Mouse (Mus musculus) neural tube, embryonic 11.5 days (tissue): ENCODE results near the gene Ccdc146. TPM values are rescaled to one million over a fixed set of nuclear protein-coding genes. Genes with fewer than 3 reads are reported as not detected.

ENCODE experiments used
- ATAC-seq: fragments of 200-750 bp; cut with Nextera tagmentation; 2 replicates; pipeline ENCODE4 v1.8.0; 2017; ENCODE audit warnings: moderate number of reproducible peaks, mild to moderate bottlenecking, moderate TSS enrichment, moderate library complexity; ENCODE audit not compliant: insufficient read depth, low FRiP score, low TSS enrichment
- DNase-seq: peaks from one replicate; pipeline ENCODE4 v3.0.0-alpha.2; 2015; ENCODE audit warnings: low spot score
- H3K27ac ChIP-seq: fragments of 300-500 bp; sonication (generic); 2 replicates; pipeline ENCODE4 v1.5.1; 2014; ENCODE audit warnings: low read depth, mild to moderate bottlenecking, low read length
- H3K27me3 ChIP-seq: fragments of 300-500 bp; sonication (generic); 2 replicates; pipeline ENCODE4 v1.6.1; 2014; ENCODE audit warnings: mild to moderate bottlenecking, low read length, mixed read lengths; ENCODE audit not compliant: control insufficient read depth, insufficient read depth
- H3K36me3 ChIP-seq: fragments of 300-500 bp; sonication (generic); 2 replicates; pipeline ENCODE4 v1.6.1; 2014; ENCODE audit warnings: mild to moderate bottlenecking, low read length, moderate library complexity, mixed read lengths; ENCODE audit not compliant: control insufficient read depth, insufficient read depth
- H3K4me1 ChIP-seq: fragments of 300-500 bp; sonication (generic); 2 replicates; pipeline ENCODE4 v1.6.1; 2014; ENCODE audit warnings: low read length, mixed read lengths; ENCODE audit not compliant: control insufficient read depth, insufficient read depth
- H3K4me2 ChIP-seq: fragments of 300-500 bp; sonication (generic); 2 replicates; pipeline ENCODE4 v1.6.1; 2014; ENCODE audit warnings: low read depth, mild to moderate bottlenecking, moderate library complexity
- H3K4me3 ChIP-seq: fragments of 300-500 bp; sonication (generic); 2 replicates; pipeline ENCODE4 v1.5.1; 2014; ENCODE audit warnings: low read depth, low read length
- H3K9ac ChIP-seq: fragments of 300-500 bp; sonication (generic); 2 replicates; pipeline ENCODE4 v1.6.1; 2014; ENCODE audit warnings: mild to moderate bottlenecking, low read length
- H3K9me3 ChIP-seq: fragments of 300-500 bp; sonication (generic); 2 replicates; pipeline ENCODE4 v1.6.1; 2016; ENCODE audit warnings: low read length; ENCODE audit not compliant: control insufficient read depth
- WGBS: fragments of 180-500 bp; shearing (Covaris S2); extraction: QIAGEN DNeasy Blood & Tissue Kit; methylation state at CpG from one replicate; pipeline ENCODE4 v1.1.7; 2014; 5-methylcytosine and 5-hydroxymethylcytosine counted together
- polyA plus RNA-seq: library from polyadenylated mRNA; unstranded; fragments of >200 nt; fragmentation: Nextera tagmentation; extraction: Ambion mirVana; gene quantifications from 2 replicates; pipeline ENCODE4 v1.2.1, GENCODE M21; 2014

The Ccdc146 gene
- polyA plus RNA-seq = 0.31 TPM in 1 of 2 replicates, not detected in the other

DNA sequence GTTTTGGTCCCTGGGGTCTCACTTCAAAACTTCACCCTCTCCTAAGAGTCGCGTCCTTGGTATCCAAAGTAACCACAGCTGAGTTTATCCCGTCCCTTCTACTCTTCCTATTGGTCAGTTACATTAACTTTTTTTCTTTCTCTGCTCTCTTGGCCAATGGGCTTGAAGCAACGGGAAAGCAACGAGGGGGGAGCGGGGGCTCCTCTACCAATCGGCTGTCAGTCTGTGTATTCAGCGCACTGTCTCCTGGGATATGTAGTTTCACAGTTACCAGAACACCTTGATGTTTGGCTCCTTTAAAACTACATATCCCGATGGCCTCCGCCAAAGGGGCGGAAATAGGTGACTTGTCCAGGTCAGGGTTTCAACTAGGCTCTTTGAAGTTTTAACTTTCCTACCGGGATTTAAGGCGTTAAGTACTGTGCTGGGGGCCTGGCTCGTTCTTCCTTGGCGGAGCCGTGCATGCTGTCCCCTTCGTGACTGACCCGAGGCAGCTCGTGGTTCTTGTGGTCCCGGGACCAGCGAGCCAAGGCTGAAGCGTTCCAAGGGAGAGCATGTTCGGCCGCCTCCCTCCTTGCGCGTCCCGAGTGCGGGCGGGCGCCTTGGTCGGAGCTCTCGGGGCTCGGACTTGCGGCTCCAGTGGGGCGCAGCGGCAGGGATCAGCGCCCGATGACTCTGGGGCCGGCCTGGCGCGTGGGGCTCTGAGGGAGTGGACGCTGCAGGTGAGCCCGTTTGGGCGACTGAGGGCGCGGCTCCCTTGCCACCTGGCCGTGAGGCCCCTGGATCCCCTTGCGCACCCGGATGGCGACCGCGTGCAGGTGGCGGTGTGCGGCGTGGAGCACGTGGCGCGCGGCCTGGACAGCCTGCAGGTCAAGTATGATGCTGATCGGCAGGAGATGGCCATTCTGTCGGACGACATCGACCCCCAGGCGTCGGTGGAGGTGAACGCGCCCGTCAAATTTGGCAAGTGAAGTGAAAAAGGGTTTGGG is at the start of gene Ccdc146, which contains the start of gene Fam185a:
Ccdc146 (minus strand) TSS at position 64 of the 989 bp plus-strand sequence.
Fam185a (plus strand) TSS at position 345 of the 989 bp plus-strand sequence.
- Histone ChIP-seq H3K27me3 (no peaks in the 10 kb centered on the region), H3K9me3 (no peaks in the 10 kb centered on the region), H3K36me3 (no peaks in the 10 kb centered on the region), H3K27ac (no peak within 1 kb of the TSS), H3K9ac (peak within 1 kb of the TSS; percentile 70), H3K4me2 (peak within 1 kb of the TSS; percentile 97), H3K4me3 (peak within 1 kb of the TSS; percentile 70), H3K4me1 (peaks cover 3% of the 10 kb centered on the region; the same call in 1 of the 2 replicates)
- WGBS = under 1% methylated on average over 68 of the region's 68 CpGs
- peak; percentile 100 for ATAC-seq
- DNase-seq = peak; percentile 92

DNA sequence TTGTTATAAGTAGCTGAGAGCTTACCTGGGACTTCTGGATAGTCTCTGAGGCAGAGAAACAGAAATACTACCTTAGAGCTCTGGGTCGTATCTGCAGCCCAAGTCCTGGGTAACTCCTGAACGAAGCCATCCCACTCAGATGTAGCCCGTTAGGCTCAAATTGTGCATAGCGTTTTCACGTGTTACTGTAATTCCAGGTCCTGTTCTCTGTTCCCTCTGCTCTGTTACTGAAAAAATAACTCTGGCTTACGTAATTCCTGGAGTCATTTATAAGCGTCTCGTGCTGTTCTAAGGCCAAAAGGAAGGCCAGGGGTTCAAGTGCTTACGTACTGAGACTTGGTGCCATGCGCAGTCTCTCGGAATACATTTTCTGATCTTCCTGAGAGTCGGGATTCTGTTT is 43.6 kb upstream of the Ccdc146 start:
- no peak overlapping the region for H3K4me2 ChIP-seq
- H3K27me3 ChIP-seq = no peaks in the 10 kb centered on the region
- DNase-seq (no peak), ATAC-seq (no peak)
- H3K9me3 ChIP-seq = no peaks in the 10 kb centered on the region
- H3K36me3 ChIP-seq = no peaks in the 10 kb centered on the region
- no peak overlapping the region for H3K27ac ChIP-seq
- H3K4me1 ChIP-seq = no peaks in the 10 kb centered on the region
- no peak overlapping the region for H3K9ac ChIP-seq
- H3K4me3 ChIP-seq = no peak overlapping the region
- 92% methylated on average over 12 of the region's 12 CpGs for WGBS

DNA sequence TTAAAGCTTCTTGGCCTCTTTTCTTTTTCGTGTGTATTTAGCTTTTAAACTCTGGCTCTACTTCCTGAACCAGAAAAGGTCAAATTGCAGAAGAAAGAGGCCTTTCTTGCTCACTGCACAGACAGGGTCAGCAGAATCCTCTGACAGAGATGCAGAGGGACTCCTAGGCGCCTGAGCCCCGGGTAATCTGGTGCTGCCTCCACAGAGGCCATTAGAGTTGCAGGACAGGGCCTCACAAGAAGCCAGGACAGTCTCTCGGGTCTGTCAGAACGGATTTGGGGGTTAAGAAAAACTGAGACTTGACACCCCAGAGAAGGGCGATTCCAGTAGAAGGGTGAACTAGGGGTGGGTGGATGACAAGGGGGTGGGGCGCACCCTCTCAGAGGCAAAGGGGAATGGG is 42.9 kb upstream of the Ccdc146 start:
- no peaks in the 10 kb centered on the region for H3K9me3 ChIP-seq
- H3K4me3 ChIP-seq = no peak overlapping the region
- 77% methylated on average over 7 of the region's 7 CpGs for WGBS
- no peaks in the 10 kb centered on the region for H3K4me1 ChIP-seq
- ATAC-seq (no peak), DNase-seq (no peak)
- H3K4me2 ChIP-seq = no peak overlapping the region
- H3K27me3 ChIP-seq = no peaks in the 10 kb centered on the region
- no peaks in the 10 kb centered on the region for H3K36me3 ChIP-seq
- no peak overlapping the region for H3K9ac ChIP-seq
- no peak overlapping the region for H3K27ac ChIP-seq

DNA sequence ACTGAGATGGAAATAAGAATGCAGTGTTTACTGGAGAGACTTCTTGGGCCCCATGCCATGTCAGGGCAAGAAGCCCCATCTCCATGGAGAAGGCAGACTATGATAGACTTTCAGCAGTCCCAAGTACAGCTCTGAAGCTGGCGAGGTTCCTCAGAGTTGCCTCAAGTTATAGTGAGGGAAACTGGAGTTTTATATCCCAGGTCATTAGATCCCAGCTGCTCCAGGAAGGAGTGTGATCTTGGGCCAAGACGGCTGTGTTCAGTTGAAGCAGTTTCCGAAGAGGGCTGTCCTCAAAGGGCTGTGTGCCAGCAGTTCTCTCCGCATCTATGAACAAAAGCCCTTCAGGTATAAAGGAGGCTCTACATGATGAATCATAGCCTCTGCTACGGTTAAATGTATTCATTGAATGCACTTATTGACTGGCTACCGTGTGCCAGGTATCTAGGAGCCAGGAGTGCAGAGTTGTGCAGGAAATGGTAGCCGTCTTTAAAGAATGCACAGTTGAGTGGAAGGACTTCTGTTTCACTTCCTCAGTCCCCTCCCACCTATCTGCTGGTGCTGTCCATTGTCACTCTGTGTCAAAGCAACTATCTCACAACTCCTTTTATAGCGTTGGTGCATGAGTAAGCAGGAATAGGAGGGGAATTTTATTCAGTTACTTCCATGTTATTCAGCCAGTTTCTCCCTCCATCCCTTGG is 16.5 kb upstream of the Ccdc146 start:
- ATAC-seq = no peak
- H3K27me3 ChIP-seq = no peaks in the 10 kb centered on the region
- no peaks in the 10 kb centered on the region for H3K36me3 ChIP-seq
- H3K4me3 ChIP-seq = no peak overlapping the region
- 82% methylated on average over 8 of the region's 8 CpGs for WGBS
- H3K27ac ChIP-seq = no peak overlapping the region
- no peaks in the 10 kb centered on the region; the same call in 1 of the 2 replicates for H3K9me3 ChIP-seq
- no peaks in the 10 kb centered on the region for H3K4me1 ChIP-seq
- no peak for DNase-seq
- H3K9ac ChIP-seq = no peak overlapping the region
- H3K4me2 ChIP-seq = no peak overlapping the region

DNA sequence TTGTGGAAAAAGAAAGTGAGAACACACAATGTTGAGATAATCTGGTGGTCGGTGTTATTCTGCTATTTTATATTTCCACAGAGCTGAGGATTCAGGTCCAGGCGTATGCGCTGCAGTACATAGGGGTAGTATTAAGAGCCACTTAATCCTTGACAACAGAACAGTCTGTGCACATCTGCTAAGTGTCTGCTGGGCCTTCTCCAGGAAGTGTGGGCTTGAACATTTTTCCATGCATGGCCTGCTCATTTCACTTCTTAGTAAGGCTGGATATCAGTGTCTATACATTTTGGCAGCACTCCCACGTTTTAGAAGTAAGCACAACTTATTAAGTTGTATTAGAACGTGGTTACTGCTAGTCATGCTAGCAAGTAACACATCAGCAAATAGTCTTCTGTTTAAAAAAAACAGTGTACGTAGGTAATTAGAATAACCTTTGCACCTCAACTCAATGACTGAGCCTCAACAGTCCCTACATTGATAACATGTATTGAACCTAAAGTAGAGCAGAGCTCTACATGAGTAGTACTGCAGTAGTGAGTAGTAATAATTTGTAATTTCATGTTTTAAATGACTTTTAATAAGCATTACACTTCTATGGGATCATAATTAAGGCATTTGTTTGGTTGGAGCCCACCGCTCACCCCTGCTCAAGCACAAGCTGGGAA is 15.1 kb upstream of the Ccdc146 start:
- Histone ChIP-seq H3K4me2 (no peak overlapping the region), H3K9ac (no peak overlapping the region), H3K27ac (no peak overlapping the region), H3K36me3 (no peaks in the 10 kb centered on the region), H3K4me1 (no peaks in the 10 kb centered on the region), H3K9me3 (no peaks in the 10 kb centered on the region), H3K27me3 (no peaks in the 10 kb centered on the region), H3K4me3 (no peak overlapping the region)
- 93% methylated on average over 7 of the region's 7 CpGs for WGBS
- ATAC-seq (no peak), DNase-seq (no peak)

DNA sequence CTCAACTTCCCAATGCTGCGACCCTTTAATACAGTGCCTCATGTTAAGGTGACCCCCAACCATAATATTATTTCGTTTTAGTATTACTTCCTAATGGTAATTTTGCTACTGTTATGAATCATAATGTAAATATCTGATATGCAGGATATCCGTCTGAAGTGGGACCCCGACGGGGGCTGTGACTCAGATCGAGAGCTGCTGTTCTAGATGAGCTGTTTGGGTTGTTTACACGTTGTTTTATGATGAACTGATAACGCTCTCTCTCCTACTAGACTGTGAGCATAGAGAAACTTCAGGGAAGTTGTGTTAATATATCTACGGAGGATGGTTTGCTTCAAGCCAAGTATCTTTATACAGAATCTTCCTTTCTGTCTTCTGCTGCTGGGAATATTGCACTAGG is 14.0 kb upstream of the Ccdc146 start:
- H3K9ac ChIP-seq = no peak overlapping the region
- no peaks in the 10 kb centered on the region for H3K27me3 ChIP-seq
- H3K36me3 ChIP-seq = no peaks in the 10 kb centered on the region
- no peaks in the 10 kb centered on the region for H3K4me1 ChIP-seq
- DNase-seq (no peak), ATAC-seq (no peak)
- no peak overlapping the region for H3K4me2 ChIP-seq
- no peak overlapping the region for H3K4me3 ChIP-seq
- H3K9me3 ChIP-seq = no peaks in the 10 kb centered on the region
- H3K27ac ChIP-seq = no peak overlapping the region
- WGBS = 93% methylated on average over 9 of the region's 9 CpGs

DNA sequence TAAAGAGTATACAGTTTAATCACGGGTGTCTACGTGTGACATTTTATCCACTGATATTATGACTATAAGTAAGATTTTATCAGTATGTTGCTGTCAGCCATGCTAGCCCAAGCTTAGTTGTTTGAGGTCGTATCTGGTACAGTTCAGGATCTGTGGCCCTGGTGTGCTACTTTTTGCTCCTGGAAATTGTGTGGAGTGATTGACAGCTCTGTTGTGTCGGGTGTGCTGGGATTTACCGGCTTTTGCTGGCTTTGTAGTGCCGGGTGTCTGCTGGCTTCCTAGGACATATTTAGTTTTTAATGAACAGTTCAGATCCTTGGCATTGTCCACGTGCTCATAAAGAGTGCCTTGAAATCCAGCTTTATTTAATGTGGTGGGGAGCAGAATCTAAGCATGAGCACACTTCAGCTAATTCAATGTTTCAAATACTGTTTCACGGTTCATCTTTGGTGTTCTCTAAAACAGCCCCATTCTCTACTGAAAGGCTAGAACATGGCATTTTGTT is 12.0 kb upstream of the Ccdc146 start:
- H3K4me1 ChIP-seq = no peaks in the 10 kb centered on the region
- ATAC-seq = no peak
- no peak overlapping the region for H3K4me3 ChIP-seq
- no peak overlapping the region for H3K27ac ChIP-seq
- no peak overlapping the region for H3K9ac ChIP-seq
- 80% methylated on average over 8 of the region's 8 CpGs for WGBS
- H3K27me3 ChIP-seq = no peaks in the 10 kb centered on the region
- no peaks in the 10 kb centered on the region for H3K9me3 ChIP-seq
- DNase-seq = no peak
- H3K4me2 ChIP-seq = no peak overlapping the region
- no peaks in the 10 kb centered on the region for H3K36me3 ChIP-seq

DNA sequence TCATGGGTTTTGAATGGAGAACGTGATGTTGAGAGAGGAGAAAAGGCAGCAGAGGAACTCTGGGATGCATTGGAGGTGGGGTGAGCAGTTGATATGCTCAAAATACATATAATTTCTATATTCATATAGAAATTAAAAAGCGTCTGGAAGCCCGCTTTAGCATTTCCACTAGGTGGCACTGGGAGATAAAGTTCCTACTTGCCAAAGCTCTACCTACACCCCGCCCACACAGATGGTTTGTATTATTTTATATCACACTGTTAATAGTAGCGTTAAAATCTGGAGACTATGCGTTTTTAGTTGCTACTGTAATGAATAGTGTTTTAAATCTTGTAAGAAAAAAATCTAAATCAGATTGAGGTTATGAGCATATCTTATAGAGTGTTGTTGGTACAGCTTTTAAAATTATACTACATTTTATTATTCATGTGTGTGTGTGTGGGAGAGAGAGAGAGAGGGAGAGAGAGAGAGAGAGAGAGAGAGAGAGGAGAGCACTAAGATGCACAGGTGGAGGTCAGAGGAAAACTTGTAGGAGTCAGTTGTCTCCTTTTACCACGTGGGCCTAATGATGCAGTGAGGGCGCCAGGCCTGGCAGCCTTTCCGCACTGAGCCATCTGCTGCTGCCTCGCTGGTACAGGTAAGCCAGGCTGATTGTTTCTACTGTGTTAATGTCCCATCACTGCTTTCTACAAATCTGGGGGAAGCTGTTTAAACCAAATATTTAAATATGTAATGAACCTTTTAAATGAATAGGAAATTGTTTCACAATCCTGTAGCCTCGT is 9.9 kb upstream of the Ccdc146 start:
- Histone ChIP-seq H3K9me3 (no peaks in the 10 kb centered on the region), H3K9ac (no peak overlapping the region), H3K4me3 (no peak overlapping the region), H3K27me3 (no peaks in the 10 kb centered on the region), H3K4me2 (no peak overlapping the region), H3K36me3 (no peaks in the 10 kb centered on the region), H3K4me1 (no peaks in the 10 kb centered on the region), H3K27ac (no peak overlapping the region)
- WGBS = 84% methylated on average over 11 of the region's 11 CpGs
- ATAC-seq = no peak
- peak; percentile 30 for DNase-seq
